Mouse (Mus musculus) R1 (cell line): ENCODE measurements at regions not wholly inside any gene's neighbourhood (a gene's known extent, or its start where the extent isn't known, plus 50 kb on each side); places are given as distances from the start of the nearest gene placed in this dataset.
"Not testable (repeated sequence)": the region's sequence is repeated elsewhere in the genome, so short reads cannot be mapped to it uniquely, and the experiment has no call there.

Experiments used
- DNase-seq: peaks from one replicate; pipeline ENCODE4 v3.0.0-alpha.2; 2018; ENCODE audit warnings: low read depth, low spot score

- DNase-seq: no peak
Measured at GRCm38 (mm10) chr5:105358902-105359301, 56.7 kb upstream of the Lrrc8b start.

GRCm38 (mm10) chr5:105356393-105356792, 59.2 kb upstream of the Lrrc8b start:
- not testable (repeated sequence) for DNase-seq

- DNase-seq: peak; percentile 45
Measured at GRCm38 (mm10) chr5:105354041-105354440, 60.5 kb upstream of the Gbp6 start.

GRCm38 (mm10) chr5:105346463-105346862, 53.0 kb upstream of the Gbp6 start:
- no peak for DNase-seq

- peak; percentile 6 for DNase-seq
Measured at GRCm38 (mm10) chr5:105345953-105346352, 52.5 kb upstream of the Gbp6 start.

- no peak for DNase-seq
Measured at GRCm38 (mm10) chr5:105344808-105345732, 51.6 kb upstream of the Gbp6 start.

GRCm38 (mm10) chr5:105343816-105344215, 50.3 kb upstream of the Gbp6 start:
- not testable (repeated sequence) for DNase-seq
